Mouse (Mus musculus) right cerebral cortex, postnatal 4 days (tissue): ENCODE results near the gene Kpnb1.
A peak's percentile ranks its signal among the peaks of the same experiment; 100 is the strongest.

Experiments used
- DNase-seq: peaks from one replicate; pipeline ENCODE4 v3.0.0-alpha.2; 2022

Kpnb1 gene

GRCm38 (mm10) chr11:97185704-97186614 lies 1.7 kb downstream of the Kpnb1 start:
- no peak for DNase-seq

DNA sequence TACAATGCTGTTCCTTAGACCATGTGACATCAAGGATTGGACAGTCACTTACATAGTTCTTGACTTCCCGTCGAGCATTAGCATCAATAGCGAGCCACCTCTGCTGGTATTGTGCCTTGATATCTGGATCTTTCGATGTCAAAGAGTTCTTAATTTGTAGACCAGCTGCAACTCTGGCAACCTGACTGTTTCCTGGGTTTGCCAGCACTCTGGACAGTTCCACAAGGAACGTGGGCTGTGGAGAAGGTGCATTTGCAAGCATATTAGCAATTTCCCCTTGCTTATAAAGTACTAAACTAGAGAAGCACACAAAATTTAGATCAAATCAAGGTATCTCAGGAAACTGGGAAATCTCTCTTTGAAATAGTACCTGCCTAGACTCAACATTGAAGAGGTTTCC lies 2.8 kb downstream of the Kpnb1 start:
- no peak for DNase-seq

DNA sequence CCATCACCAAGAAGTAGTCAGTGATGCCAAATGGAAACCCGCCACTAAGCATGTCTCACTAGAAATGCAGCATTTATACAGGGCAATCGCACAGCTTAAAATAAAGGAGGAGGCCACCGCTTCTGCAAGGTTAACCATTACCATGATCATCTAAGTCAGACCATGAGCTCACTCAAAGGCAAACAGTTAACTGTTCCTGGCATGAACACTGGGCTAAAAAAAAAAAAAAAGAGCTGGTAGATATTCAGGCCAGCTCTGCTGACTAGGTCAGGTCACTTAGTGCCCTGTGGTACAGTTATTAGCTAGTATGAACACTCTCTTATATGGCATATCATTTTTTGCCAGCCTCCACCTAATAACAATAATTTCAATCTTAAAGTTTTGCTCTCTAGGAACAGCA lies 5.2 kb downstream of the Kpnb1 start:
- no peak for DNase-seq

DNA sequence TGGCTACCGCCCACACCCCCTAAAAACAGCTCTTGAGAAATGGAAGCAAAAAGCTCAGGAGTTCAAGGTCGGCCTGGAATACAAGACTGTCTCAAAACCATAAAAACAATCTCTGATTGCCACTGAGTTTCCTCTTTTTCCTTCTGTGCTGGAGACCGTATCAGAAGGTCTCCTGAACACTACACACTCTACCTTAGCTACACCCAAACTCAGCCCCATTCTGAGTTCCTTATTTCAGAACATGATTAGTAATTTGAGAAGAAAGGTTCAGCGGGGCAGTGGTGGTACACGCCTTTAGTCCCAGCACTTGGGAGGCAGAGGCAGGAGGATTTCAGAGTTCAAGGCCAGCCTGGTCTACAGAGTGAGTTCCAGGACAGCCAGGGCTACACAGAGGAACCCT lies 6.6 kb downstream of the Kpnb1 start:
- DNase-seq = no peak

DNA sequence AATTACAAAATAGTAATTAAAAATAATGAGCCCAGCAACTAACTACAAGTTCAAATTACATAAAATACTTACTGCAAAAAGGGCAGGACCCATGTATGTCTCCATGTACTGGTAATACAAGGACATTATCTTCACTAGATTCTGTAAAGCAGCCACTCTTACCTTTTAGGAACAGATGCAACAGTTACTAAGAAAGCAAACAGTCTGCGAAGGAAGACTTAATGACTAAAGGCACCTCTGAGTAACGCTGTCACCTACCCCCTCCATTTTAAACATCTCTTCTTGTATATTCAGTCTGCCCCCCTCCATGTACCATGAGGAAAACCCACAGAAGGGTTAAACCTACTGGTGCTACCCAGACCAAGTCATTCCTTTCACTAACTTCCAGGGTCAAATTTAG lies 9.5 kb downstream of the Kpnb1 start:
- DNase-seq = no peak

DNA sequence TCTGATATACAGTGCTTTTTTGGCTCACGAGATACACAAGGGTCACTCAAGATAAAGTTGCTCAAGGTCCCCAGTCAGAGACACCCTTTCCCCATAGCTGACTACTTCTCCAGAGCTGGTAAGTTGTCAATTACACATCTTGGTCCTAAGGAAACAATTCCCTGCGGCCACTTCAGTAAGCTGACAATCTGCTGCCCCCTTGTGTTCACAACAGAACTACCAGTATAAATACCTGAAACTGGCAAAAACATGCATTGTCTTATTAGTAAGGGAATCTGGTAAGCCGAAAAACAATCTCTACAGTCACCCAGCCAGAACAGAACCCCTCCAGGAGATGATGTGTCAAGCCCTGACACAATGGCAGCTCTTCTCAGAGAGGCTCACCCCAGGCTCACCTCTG lies 10.8 kb downstream of the Kpnb1 start:
- DNase-seq = peak; percentile 35

GRCm38 (mm10) chr11:97175499-97175898 lies 12.2 kb downstream of the Kpnb1 start:
- DNase-seq = no peak

DNA sequence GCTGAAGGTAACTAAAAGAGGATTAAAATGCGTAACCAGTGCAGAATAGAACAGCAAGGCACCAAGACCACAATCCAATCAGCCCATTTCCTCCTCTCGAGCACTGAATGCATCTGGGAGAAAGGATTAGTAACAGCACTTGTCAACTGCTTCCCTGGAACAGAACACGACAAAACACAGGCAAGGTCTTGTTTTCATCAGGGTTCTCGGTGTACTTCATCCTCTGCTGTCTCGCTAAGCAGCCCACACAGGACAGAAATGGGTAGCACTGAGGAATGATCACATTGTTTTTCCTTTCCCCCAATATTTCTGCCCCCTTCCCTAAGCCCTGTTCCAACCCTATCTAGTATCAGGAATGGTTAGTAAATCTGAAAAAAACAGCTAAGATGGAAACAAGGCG lies 27.3 kb downstream of the Kpnb1 start:
- DNase-seq = no peak

- DNase-seq = no peak
Observed at GRCm38 (mm10) chr11:97156999-97157398, 30.7 kb downstream of the Kpnb1 start.

DNA sequence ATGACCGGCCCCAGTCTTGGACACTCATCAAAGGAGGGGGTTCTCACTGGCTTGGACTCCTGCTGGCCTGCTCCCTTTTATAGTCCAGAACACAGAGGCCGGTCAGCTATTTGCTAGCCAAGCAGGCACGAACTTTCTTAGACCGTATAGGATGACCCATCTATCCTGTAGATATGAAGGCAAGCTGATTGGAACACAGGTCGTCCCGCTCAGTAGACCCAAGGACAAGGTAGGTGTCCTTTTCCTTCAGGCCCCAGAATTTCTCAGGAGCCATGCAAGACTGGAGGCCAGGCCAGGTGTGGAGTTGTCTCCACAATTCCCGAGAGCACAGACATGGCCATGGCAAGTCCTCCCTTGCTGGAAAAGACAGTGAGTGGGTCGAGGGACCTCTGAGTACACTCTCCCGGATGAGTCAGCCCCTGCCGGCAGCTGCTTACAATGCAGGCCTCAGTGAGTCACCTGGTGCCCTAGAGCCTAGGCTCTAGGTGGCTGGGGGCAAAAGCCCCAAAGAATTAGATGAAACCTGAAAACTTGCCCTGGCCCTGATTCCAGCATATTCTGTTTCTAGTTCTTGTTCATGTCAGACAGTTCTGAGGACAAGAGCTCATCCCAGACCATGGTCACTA lies 34.9 kb downstream of the Kpnb1 start:
- no peak for DNase-seq

DNA sequence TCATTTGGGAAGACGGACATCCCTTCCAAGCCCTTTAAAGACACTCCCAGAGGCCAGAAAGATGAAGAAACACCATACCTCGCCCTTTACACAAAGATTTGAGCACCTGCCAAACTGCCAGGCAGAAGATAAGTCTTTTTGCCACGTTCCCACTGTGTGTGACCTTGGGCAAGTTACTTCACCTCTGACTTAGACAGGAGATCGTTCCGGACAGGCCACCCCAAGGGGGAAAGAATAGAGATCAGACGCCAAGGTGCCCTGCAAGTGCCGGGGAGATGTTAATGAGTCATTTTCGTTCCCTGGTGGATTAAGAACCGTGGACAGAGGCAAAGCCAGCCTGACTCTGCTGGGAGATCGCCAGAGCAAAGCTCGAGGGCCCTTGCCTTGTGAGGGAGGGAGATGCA lies 35.7 kb downstream of the Kpnb1 start:
- no peak for DNase-seq

- DNase-seq = peak; percentile 78
Observed at GRCm38 (mm10) chr11:97151343-97151801, 36.3 kb downstream of the Kpnb1 start, which contains the start of gene Tbkbp1. TSS of gene Tbkbp1 (minus strand) at chr11:97151495.

- peak; percentile 75 for DNase-seq
Observed at GRCm38 (mm10) chr11:97150411-97151330, 37.0 kb downstream of the Kpnb1 start.

GRCm38 (mm10) chr11:97149995-97150410 lies 37.7 kb downstream of the Kpnb1 start:
- DNase-seq = peak; percentile 62

GRCm38 (mm10) chr11:97149026-97149425 lies 38.7 kb downstream of the Kpnb1 start:
- no peak for DNase-seq

- no peak for DNase-seq
Observed at GRCm38 (mm10) chr11:97148591-97148990, 39.1 kb downstream of the Kpnb1 start.

GRCm38 (mm10) chr11:97147333-97147732 lies 40.3 kb downstream of the Kpnb1 start:
- no peak for DNase-seq

GRCm38 (mm10) chr11:97146724-97147123 lies 41.0 kb downstream of the Kpnb1 start:
- DNase-seq = peak; percentile 84

DNA sequence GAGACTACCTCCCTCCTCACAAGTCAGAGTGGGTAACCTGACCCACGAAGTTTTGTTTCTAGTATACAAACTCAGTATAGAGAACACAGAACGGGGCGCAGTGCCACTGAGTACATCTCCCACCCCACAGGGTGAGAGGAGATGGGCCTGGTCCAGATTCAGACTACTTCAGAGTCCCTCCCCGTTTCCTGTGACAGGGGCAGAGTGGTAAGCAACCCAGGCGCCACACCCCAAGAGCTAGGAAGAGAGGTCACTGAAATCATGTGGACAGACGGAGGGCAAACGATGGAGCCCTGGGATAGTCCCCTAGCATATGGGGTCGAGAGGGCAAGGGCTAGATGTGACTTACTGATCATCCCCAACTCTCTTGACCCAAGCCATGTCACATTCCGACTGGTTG lies 41.7 kb downstream of the Kpnb1 start:
- DNase-seq = no peak

- no peak for DNase-seq
Observed at GRCm38 (mm10) chr11:97145320-97145719, 42.4 kb downstream of the Kpnb1 start.

- no peak for DNase-seq
Observed at GRCm38 (mm10) chr11:97143196-97143900, 44.3 kb downstream of the Kpnb1 start.

GRCm38 (mm10) chr11:97142159-97142608 lies 45.5 kb downstream of the Kpnb1 start:
- no peak for DNase-seq
